Mouse (Mus musculus) G1E (cell line): ENCODE data around the gene Rgs7.

Source experiments
- CTCF ChIP-seq: IDR thresholded peaks from 2 replicates; pipeline ENCODE4 v1.5.1; 2012; ENCODE audit warnings: low read depth, low read length, inconsistent platforms, mixed read lengths
- GATA1 ChIP-seq: IDR thresholded peaks from 2 replicates; pipeline ENCODE4 v1.6.1; 2012; ENCODE audit warnings: borderline replicate concordance, low read length, inconsistent platforms, mixed read lengths
- TAL1 ChIP-seq: conservative IDR thresholded peaks from 2 replicates; pipeline ENCODE4 v1.6.1; 2012; ENCODE audit warnings: low read depth, low read length, inconsistent platforms, mixed read lengths

DNA sequence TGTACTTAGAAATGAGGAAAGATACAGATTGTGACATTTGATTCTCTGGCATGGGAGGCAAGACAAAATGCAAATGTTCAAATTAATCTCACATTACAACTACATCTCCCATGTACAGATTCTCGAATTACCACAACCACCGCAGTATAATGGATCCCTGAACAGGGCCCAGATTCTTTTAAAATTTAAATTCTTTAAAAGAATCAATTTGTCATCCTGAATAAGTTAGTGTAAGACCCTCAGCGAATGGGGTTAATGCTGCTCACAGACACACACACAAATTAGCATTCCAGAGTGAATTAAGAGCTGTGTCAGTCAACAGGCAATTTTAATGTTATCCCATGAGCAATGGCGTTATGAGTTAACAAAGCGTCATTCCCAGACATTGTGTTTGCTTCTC, 44.3 kb downstream of the Rgs7 start:
- TF ChIP-seq CTCF (no peak), TAL1 (no peak), GATA1 (no peak)
